9 mouse cellular contexts compared by ENCODE assay signal in the genomic region with DNA sequence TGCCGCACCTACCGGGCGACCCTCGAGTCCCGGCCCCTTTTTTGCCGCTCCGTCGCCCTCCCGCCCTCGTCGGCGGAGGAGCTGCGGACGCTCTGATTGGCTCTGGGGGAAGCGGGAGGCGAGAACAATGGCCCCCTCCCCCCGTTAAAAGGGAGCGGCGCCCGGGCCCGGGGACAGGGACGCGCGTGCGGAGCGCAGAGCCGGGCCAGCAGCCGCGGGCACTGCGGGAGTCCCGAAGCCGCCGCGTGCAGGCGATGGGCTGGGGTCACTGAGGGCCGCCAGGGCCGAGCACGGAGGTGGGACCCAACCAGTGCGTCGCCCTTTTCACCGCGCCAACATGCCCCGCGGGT. TPM values are rescaled to one million over a fixed set of nuclear protein-coding genes. Genes with fewer than 3 reads are reported as not detected.
DNase-seq lines count a peak whose midpoint lies in the region; ATAC-seq and TF ChIP-seq lines count a peak whose summit lies in the region.
"Had no signal": no experiment of that assay in that cellular context is flagged by ENCODE, and none has a peak within 500 bp of the region (broad histone marks: within the 10 kb centered on the region; RNA-seq: fewer than 3 reads in every experiment).

No protein-coding gene starts in this region.

- H3K9me3 ChIP-seq in neural tube, embryonic 15.5 days (replicated peaks): no peaks in the 10 kb centered on the region

- TF ChIP-seq POLR2A in testis, adult 2 months (IDR thresholded peaks at IDR 0.05; ENCODE audit: control insufficient read depth, low read depth, low read length): no peak

- H3K36me3 ChIP-seq in testis, adult 2 months (ENCODE audit: control insufficient read depth, insufficient read depth, low read length): no peaks in the 10 kb centered on the region
- no peaks in the 10 kb centered on the region for H3K36me3 ChIP-seq in neural tube, embryonic 15.5 days

- TF ChIP-seq CTCF in testis, adult 2 months (IDR thresholded peaks at IDR 0.05; ENCODE audit: control insufficient read depth, insufficient read depth, insufficient replicate concordance, low read depth, low read length): no peak

- peak; percentile 92 for DNase-seq in cerebellum, postnatal 14 days
- DNase-seq in cerebellum, adult 9-10 months: no peak
- no peak for DNase-seq in testis, postnatal 10 days (ENCODE audit: low spot score)
- DNase-seq in frontal cortex, postnatal 14 days (ENCODE audit: low spot score in 2 of 2): peak; percentile 44 to 68
- DNase-seq in left cerebral cortex, postnatal 36 days (ENCODE audit: low spot score in 2 of 2): peak; percentile 49 to 69
- no peak for DNase-seq in urinary bladder, postnatal 25 days (ENCODE audit: low spot score)

- H3K27ac ChIP-seq in testis, adult 2 months (ENCODE audit: control insufficient read depth, insufficient read depth, low read depth, low read length): no peak overlapping the region
- peak overlapping the region; percentile 87 for H3K27ac ChIP-seq in neural tube, embryonic 15.5 days (replicated peaks)

- whole genome bisulfite sequencing in neural tube, embryonic 15.5 days: 0% methylated on average over 34 of the region's 44 CpGs

- peak overlapping the region; percentile 94 for H3K4me2 ChIP-seq in neural tube, embryonic 15.5 days

- peaks cover 42% of the 10 kb centered on the region for H3K4me1 ChIP-seq in testis, adult 2 months (ENCODE audit: control insufficient read depth, insufficient read depth, low read length)
- H3K4me1 ChIP-seq in neural tube, embryonic 15.5 days: peaks cover 68% of the 10 kb centered on the region

- H3K4me3 ChIP-seq in testis, adult 2 months (ENCODE audit: control insufficient read depth, low read depth, low read length): peak overlapping the region; percentile 72
- peak overlapping the region; percentile 67 for H3K4me3 ChIP-seq in neural tube, embryonic 15.5 days (replicated peaks)

- peak overlapping the region; percentile 63 for H3K9ac ChIP-seq in neural tube, embryonic 15.5 days (replicated peaks)

- H3K27me3 ChIP-seq in testis, adult 2 months (ENCODE audit: control insufficient read depth, insufficient read depth, low read length): peaks cover 8% of the 10 kb centered on the region
- H3K27me3 ChIP-seq in neural tube, embryonic 15.5 days (replicated peaks): peaks cover 55% of the 10 kb centered on the region

- intact Hi-C loops in left cerebral cortex, postnatal 36 days (cut with DNase I): loop anchor here (5.0 kb wide), 1 partner anchor 265 kb away; no protein-coding TSS in a partner anchor

- peak; percentile 84 for ATAC-seq in neural tube, embryonic 15.5 days (ENCODE audit: low FRiP score)

RNA-seq across cellular contexts. Expression of gene Insm1, which starts 0.2 kb away (rescaled TPM):
- polyA plus RNA-seq in testis, adult 2 months (2012; rRNA removed): 0.02 TPM in 1 of 2 replicates, not detected in the other
- total RNA-seq in left cerebral cortex, postnatal 36 days (2021): 1 to 10 TPM; 3.9 to 6.1 TPM
- polyA plus RNA-seq in neural tube, embryonic 15.5 days (2015; fragmentation: Nextera tagmentation; extraction: Ambion mirVana): 0.93 and 1.2 TPM in 2 replicates
- polyA plus RNA-seq: gonadal fat pad, adult 2 months had no signal

Comparison
In these comparisons a context has a peak if more than half of its experiments do, and no peak if none do; other contexts are left out.
1. DNase-seq: peak in cerebellum, postnatal 14 days (2 of 2), frontal cortex, postnatal 14 days (2 of 2) and left cerebral cortex, postnatal 36 days (2 of 2); none in cerebellum, adult 9-10 months (single experiment), testis, postnatal 10 days (single experiment) and urinary bladder, postnatal 25 days (single experiment).